Mouse (Mus musculus) cerebral cortex, adult 2 months (tissue): Measurements from ENCODE around the gene Rubcnl.

Experiments used
- WGBS: fragments of 180-500 bp; shearing (Covaris S2); methylation state at CpG from one replicate; pipeline ENCODE4 v1.1.7; 2018; 5-methylcytosine and 5-hydroxymethylcytosine counted together

Gene Rubcnl

DNA sequence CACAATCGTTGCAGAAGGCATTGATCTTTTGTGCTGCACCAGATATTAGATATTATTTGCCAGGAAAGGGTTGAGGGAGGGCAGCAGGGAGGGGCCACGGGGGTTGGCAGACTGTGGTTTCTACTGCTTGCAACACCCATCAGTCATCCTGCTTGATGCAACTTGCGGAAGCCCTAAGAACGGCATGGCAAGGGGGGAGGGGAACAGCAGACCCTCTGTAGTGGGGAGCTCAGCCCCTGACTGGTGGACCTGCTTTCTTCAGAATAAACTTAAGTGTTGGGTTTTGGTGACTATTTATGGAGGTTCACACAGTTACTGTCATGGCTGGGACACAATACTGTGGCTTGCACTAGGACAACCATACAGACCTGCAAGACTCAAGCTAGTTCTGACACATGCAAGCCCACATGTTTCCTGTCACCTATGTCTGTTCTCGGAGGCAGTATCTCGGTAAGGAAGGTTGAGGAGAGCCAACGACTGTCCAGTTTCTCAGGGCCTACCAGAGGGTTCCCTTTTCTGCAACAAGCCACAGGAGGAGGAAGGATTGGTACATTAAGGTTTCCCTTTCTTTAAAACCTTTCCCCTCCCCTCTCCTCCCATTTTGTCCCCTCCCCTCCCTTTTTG lies 53.6 kb downstream of the Rubcnl start:
- 74% methylated on average over 7 of the region's 7 CpGs for WGBS

DNA sequence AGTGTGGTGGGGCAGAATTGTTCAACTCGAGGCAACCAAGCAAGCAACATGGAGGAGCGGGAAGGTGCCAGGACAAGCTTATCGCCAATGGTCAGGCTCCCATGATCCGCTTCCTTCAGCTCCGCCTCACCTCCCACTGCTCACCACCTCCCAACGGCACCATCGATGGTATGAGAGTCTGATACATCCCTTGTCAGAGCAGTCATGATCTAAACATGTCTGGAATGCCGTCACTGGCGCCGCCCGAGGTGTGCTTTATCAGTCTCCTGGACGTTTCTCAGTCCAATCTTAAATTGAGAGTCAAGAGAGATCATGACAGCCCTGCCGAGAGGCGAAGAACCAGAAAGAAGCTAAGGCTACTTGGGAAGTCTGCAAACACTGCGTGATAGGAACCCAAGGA lies 55.3 kb downstream of the Rubcnl start:
- WGBS, result 93% methylated on average over 15 of the region's 15 CpGs

DNA sequence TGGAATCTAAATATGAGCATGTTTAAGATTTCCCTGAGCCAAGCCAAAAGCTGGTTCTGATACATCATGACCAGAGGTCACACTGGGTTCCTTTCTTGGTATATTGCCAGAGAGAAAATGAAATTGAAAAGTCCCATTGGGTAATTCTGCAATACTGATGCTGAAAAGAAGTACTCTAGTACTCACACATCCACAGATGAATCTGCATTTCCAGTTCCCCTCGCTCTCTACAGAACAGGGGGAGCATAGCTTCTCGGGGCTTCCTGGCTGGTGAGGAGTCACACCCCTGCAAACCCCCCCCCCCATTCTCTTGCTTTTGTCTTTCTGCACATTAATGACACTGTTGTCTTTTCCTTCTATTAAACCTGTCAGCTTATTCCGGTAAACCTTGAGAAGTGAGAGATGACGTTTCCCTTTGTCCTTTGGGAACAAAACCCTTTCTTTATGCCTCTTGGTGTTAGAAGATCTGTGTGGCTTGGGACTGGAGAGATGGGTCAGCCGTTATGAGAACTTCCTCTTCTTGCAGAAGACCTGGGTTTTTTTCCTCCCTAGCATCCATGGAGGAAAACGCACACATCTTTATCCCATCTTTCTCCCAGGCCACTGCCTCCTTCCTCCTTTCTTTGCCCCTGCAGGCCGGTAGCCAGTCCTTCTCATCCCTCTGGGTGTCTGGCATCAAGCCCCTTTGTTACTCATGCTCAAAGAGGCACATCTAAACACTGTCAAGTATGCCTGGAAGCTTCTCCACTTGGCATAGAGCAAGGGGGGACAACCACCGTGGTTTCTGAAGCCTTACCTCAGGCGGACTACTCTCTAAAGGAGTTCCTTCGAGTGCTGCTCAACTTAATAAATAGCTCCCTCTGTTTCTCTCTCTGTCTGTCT lies 59.7 kb downstream of the Rubcnl start:
- WGBS, result 69% methylated on average over 10 of the region's 10 CpGs

DNA sequence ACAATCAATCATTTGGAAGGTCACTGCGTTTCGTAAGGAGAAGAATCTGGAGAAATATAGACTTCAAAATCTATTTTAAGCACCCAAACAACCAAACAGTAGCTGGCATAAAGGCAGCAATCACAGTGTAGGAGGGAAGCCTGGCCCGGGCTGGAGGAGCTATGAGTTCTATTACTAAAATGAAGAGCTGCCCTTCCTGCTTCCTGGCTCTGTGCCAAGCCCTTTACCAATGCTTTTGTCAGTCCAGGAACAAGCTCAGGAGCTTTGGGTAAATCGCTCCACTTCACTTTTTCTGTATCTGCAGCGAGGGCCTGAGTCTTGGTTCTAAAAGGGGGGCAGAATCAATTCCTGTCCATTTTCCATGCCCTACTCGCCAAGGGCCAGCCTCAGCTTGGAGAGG lies 62.1 kb downstream of the Rubcnl start:
- WGBS, result 53% methylated on average over 6 of the region's 6 CpGs
